Comparison of ENCODE assay signal across 9 mouse cellular contexts in the genomic region with DNA sequence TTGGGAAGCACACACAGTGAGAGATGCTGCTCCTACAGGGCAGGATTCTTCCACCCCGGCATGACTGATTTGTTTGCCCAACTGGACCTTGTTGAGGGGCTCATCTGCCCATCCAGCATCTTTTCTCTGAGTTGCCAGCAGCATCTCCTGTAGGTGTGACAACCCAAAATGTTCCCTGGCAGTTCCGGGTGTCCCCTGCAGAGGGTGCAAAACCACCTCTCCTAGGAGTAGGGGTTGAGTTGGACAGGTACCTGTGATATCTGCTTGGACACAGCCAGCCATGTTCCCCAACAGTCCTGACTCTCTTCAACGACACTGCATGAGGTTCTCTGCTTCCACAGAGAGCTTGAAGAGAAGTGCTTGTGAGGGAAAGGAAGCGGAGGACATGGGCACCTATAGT. TPM values are rescaled to one million over a fixed set of nuclear protein-coding genes. Genes with fewer than 3 reads are reported as not detected.
DNase-seq lines count a peak whose midpoint lies in the region; ATAC-seq and TF ChIP-seq lines count a peak whose summit lies in the region.
"Had no signal": no experiment of that assay in that cellular context is flagged by ENCODE, and none has a peak within 500 bp of the region (broad histone marks: within the 10 kb centered on the region; RNA-seq: fewer than 3 reads in every experiment).

No protein-coding gene starts in this region.

- H3K4me2 ChIP-seq in forebrain, embryonic 14.5 days (ENCODE audit: low read length), result no peak overlapping the region

- 91% methylated on average over 4 of the region's 4 CpGs for WGBS in forebrain, embryonic 14.5 days

- TF ChIP-seq POLR2A in brain, embryonic 14.5 days (IDR thresholded peaks at IDR 0.05; ENCODE audit: borderline replicate concordance, extremely low read depth, insufficient read depth, insufficient read length, poor library complexity, severe bottlenecking), result no peak

- DNase-seq in frontal cortex, postnatal 25 days (ENCODE audit: low spot score in 2 of 2), result no peak
- DNase-seq in 416B (ENCODE audit: low read depth), result peak; percentile 41
- DNase-seq in brain, embryonic 14.5 days (ENCODE audit: low read depth), result no peak
- DNase-seq in lung, postnatal 25 days (ENCODE audit: low spot score), result peak; percentile 23
- no peak for DNase-seq in right cerebral cortex, postnatal 10 days (ENCODE audit: low spot score in 2 of 2)
- DNase-seq in forebrain, embryonic 14.5 days (ENCODE audit: low spot score), result no peak
- no peak for DNase-seq in layer of hippocampus, postnatal 14 days (ENCODE audit: low spot score in 2 of 2)

- no peaks in the 10 kb centered on the region for H3K4me1 ChIP-seq in forebrain, embryonic 14.5 days (ENCODE audit: control insufficient read depth, insufficient read depth, low read length)

- peak; percentile 33; the same call in 1 of the 2 replicates for TF ChIP-seq CTCF in brain, embryonic 14.5 days (IDR thresholded peaks at IDR 0.05; ENCODE audit: borderline replicate concordance, extremely low read depth, insufficient read depth, insufficient read length)

- 0 out of 2 replicates have a peak, but pooled peaks have one; percentile 16 for ATAC-seq in frontal cortex, adult (ENCODE audit: low TSS enrichment)
- no peak for ATAC-seq in forebrain, embryonic 14.5 days

- H3K27me3 ChIP-seq in forebrain, embryonic 14.5 days (replicated peaks; ENCODE audit: control insufficient read depth, insufficient read depth, low read length), result no peaks in the 10 kb centered on the region

- H3K27ac ChIP-seq in forebrain, embryonic 14.5 days (ENCODE audit: low read depth, low read length), result no peak overlapping the region

- H3K9ac ChIP-seq in forebrain, embryonic 14.5 days (ENCODE audit: low read length), result no peak overlapping the region

- H3K36me3 ChIP-seq in forebrain, embryonic 14.5 days (ENCODE audit: control insufficient read depth, insufficient read depth, low read length), result peaks cover 16% of the 10 kb centered on the region; the same call in 1 of the 2 replicates

- no peaks in the 10 kb centered on the region for H3K9me3 ChIP-seq in forebrain, embryonic 14.5 days (replicated peaks; ENCODE audit: control insufficient read depth, low read length)

- H3K4me3 ChIP-seq in forebrain, embryonic 14.5 days (ENCODE audit: low read depth, low read length), result no peak overlapping the region
- H3K4me3 ChIP-seq: myocyte had no signal

RNA-seq across cellular contexts. Expression of a gene that starts 5.8 kb away (rescaled TPM):
- 38.2 and 45.0 TPM in 2 replicates for polyA plus RNA-seq in brain, embryonic 14.5 days (2012; rRNA removed)
- 4.7 and 4.8 TPM in 2 replicates for polyA plus RNA-seq in forebrain, embryonic 14.5 days (2014; fragmentation: Nextera tagmentation; extraction: Ambion mirVana)
- total RNA-seq in layer of hippocampus, postnatal 14 days (2021), result 10 to 100 TPM; 56.5 to 63.7 TPM

RNA-seq across cellular contexts. Expression of a gene that starts 53.0 kb away (rescaled TPM):
- 56.9 and 64.0 TPM in 2 replicates for polyA plus RNA-seq in brain, embryonic 14.5 days (2012; rRNA removed)
- polyA plus RNA-seq in forebrain, embryonic 14.5 days (2014; fragmentation: Nextera tagmentation; extraction: Ambion mirVana), result 154 and 165 TPM in 2 replicates
- 10 to 100 TPM; 60.8 to 62.5 TPM for total RNA-seq in layer of hippocampus, postnatal 14 days (2021)

Comparison
In these comparisons a context has a peak if more than half of its experiments do, and no peak if none do; other contexts are left out.
1. DNase-seq: peak in 416B (single experiment) and lung, postnatal 25 days (single experiment); none in frontal cortex, postnatal 25 days (0 of 2), brain, embryonic 14.5 days (single experiment), right cerebral cortex, postnatal 10 days (0 of 2), forebrain, embryonic 14.5 days (single experiment) and layer of hippocampus, postnatal 14 days (0 of 2).